Mouse (Mus musculus): ENCODE data around the gene Synj1. TPM values are rescaled to one million over a fixed set of nuclear protein-coding genes. Genes with fewer than 3 reads are reported as not detected.
A peak's percentile ranks its signal among the peaks of the same experiment; 100 is the strongest.

Gene Synj1
- polyA plus RNA-seq, 1 experiment from 2014 or later = 10.0 TPM

DNA sequence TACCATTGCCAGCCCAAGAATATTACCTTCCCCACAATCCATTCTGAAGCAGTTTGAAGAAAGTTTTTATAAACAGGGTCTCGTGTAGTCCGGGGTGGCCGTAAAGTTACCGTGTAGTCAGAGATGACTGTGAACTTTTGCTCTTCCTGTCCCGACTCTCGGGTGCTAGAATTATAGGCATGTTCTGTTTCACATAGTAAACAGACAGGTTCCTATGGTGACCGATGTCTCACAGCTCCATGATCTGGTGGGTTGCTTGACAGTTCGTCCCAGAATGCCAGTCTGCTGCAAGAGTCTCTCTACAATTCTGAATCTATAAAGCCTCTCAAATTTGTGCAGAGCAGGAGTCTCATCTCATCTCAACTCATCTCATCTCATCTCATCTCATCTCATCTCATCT, 119.0 kb downstream of the Synj1 start:
- 5% methylated on average over 8 of the region's 8 CpGs for WGBS
- peak; percentile 81 for DNase-seq (ENCODE audit: low spot score)
- no peak for TF ChIP-seq CTCF (IDR thresholded peaks at IDR 0.05; ENCODE audit: low read depth)
- H3K4me1 ChIP-seq (replicated peaks; ENCODE audit: insufficient read depth, low read length) = peaks cover 6% of the 10 kb centered on the region; the same call in 1 of the 2 replicates
- H3K4me2 ChIP-seq (ENCODE audit: low read length) = peak overlapping the region; percentile 29; the same call in 1 of the 2 replicates
- H3K9ac ChIP-seq (ENCODE audit: low read depth, low read length) = no peak overlapping the region
- H3K27me3 ChIP-seq (ENCODE audit: insufficient read depth, low read length) = 0 out of 2 replicates have a peak, but pooled peaks cover 6% of the 10 kb centered on the region
- no peak overlapping the region for H3K27ac ChIP-seq
- peak; percentile 34; the same call in 1 of the 2 replicates for ATAC-seq (replicated peaks; ENCODE audit: low FRiP score, low read depth)
- no peaks in the 10 kb centered on the region for H3K36me3 ChIP-seq (ENCODE audit: insufficient read depth, low read length)
- no peak overlapping the region for H3K4me3 ChIP-seq (replicated peaks; ENCODE audit: low read depth, low read length)
- H3K9me3 ChIP-seq (replicated peaks; ENCODE audit: low read length) = no peaks in the 10 kb centered on the region

DNA sequence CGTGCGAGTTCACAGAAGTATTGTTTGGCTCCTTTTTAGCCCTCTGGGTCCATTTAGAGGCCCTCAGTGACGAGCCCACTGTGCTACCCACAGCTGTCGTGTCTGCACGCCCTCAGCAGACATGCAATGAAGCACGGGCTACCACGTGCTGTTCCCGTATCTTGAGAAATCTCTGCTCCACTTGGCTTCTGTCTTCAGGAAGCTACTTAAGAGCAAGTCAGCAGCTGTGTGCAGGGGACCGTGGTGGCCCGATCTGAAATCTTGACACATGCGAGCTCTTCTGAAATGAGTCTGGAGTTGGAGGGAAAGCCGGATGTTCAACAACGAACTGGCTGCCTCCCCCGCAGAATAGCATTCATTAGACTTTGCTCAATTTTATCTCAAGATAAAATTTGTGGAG, 119.5 kb downstream of the Synj1 start:
- TF ChIP-seq CTCF (IDR thresholded peaks at IDR 0.05; ENCODE audit: low read depth) = no peak
- Histone ChIP-seq H3K4me2 (ENCODE audit: low read length) (peak overlapping the region; percentile 29), H3K27me3 (ENCODE audit: insufficient read depth, low read length) (0 out of 2 replicates have a peak, but pooled peaks cover 6% of the 10 kb centered on the region), H3K27ac (peak overlapping the region; percentile 31; the same call in 1 of the 2 replicates), H3K4me3 (replicated peaks; ENCODE audit: low read depth, low read length) (no peak overlapping the region), H3K36me3 (ENCODE audit: insufficient read depth, low read length) (no peaks in the 10 kb centered on the region), H3K4me1 (replicated peaks; ENCODE audit: insufficient read depth, low read length) (peaks cover 6% of the 10 kb centered on the region; the same call in 1 of the 2 replicates), H3K9ac (ENCODE audit: low read depth, low read length) (no peak overlapping the region), H3K9me3 (replicated peaks; ENCODE audit: low read length) (no peaks in the 10 kb centered on the region)
- DNase-seq (ENCODE audit: low spot score) = peak; percentile 86
- ATAC-seq (replicated peaks; ENCODE audit: low FRiP score, low read depth) = peak; percentile 84
- WGBS = 18% methylated on average over 14 of the region's 14 CpGs

- ATAC-seq (replicated peaks; ENCODE audit: low FRiP score, low read depth) (no peak), DNase-seq (ENCODE audit: low spot score) (no peak)
- TF ChIP-seq CTCF (IDR thresholded peaks at IDR 0.05; ENCODE audit: low read depth) = no peak
- Histone ChIP-seq H3K9me3 (replicated peaks; ENCODE audit: low read length) (no peaks in the 10 kb centered on the region), H3K27ac (no peak overlapping the region), H3K9ac (ENCODE audit: low read depth, low read length) (no peak overlapping the region), H3K4me2 (ENCODE audit: low read length) (no peak overlapping the region), H3K4me3 (replicated peaks; ENCODE audit: low read depth, low read length) (no peak overlapping the region), H3K27me3 (ENCODE audit: insufficient read depth, low read length) (0 out of 2 replicates have a peak, but pooled peaks cover 6% of the 10 kb centered on the region), H3K36me3 (ENCODE audit: insufficient read depth, low read length) (no peaks in the 10 kb centered on the region), H3K4me1 (replicated peaks; ENCODE audit: insufficient read depth, low read length) (peaks cover 6% of the 10 kb centered on the region; the same call in 1 of the 2 replicates)
- 72% methylated on average over 9 of the region's 9 CpGs for WGBS
Measured at GRCm38 (mm10) chr16:90890683-90891082, 120.4 kb downstream of the Synj1 start.

Small RNA genes within 50 kb of the gene (microRNA-seq; reads per million reads assigned to microRNA genes)
- gene Gm22933 = not detected

Other genes starting within 250 kb of the Synj1 start
- gene Urb1, start 200.9 kb downstream of the Synj1 start, polyA plus RNA-seq (2015; fragmentation: Nextera tagmentation; extraction: Ambion mirVana) = 4.2 and 5.1 TPM in 2 replicates
- 1.0 and 1.2 TPM in 2 replicates for gene Eva1c, start 184.6 kb downstream of the Synj1 start, polyA plus RNA-seq (2015; fragmentation: Nextera tagmentation; extraction: Ambion mirVana)
- gene Cfap298, start 76.2 kb downstream of the Synj1 start, polyA plus RNA-seq (2015; fragmentation: Nextera tagmentation; extraction: Ambion mirVana) = 43.7 and 48.1 TPM in 2 replicates
- 26.4 and 32.0 TPM in 2 replicates for gene Paxbp1, start 33.2 kb upstream of the Synj1 start, polyA plus RNA-seq (2015; fragmentation: Nextera tagmentation; extraction: Ambion mirVana)
- gene 4932438H23Rik, start 83.8 kb upstream of the Synj1 start, polyA plus RNA-seq (2015; fragmentation: Nextera tagmentation; extraction: Ambion mirVana) = 0.07 and 0.11 TPM in 2 replicates
- gene Olig2, start 214.1 kb upstream of the Synj1 start, polyA plus RNA-seq (2015; fragmentation: Nextera tagmentation; extraction: Ambion mirVana) = not detected in 2 replicates

Data from kidney, postnatal 0 days (tissue).